Mouse (Mus musculus) brain, embryonic 18.5 days (tissue): ENCODE data around the gene Vmn1r117.
"Not testable (repeated sequence)": the region's sequence is repeated elsewhere in the genome, so short reads cannot be mapped to it uniquely, and the experiment has no call there.

Source experiments
- DNase-seq: peaks from one replicate; pipeline ENCODE4 v3.0.0-alpha.2; 2012; ENCODE audit warnings: low read depth, low spot score

Gene Vmn1r117

GRCm38 (mm10) chr7:20884021-20884420, at the start of gene Vmn1r117:
Gene Vmn1r117 (minus strand): TSS chr7:20884121.
- not testable (repeated sequence) for DNase-seq

DNA sequence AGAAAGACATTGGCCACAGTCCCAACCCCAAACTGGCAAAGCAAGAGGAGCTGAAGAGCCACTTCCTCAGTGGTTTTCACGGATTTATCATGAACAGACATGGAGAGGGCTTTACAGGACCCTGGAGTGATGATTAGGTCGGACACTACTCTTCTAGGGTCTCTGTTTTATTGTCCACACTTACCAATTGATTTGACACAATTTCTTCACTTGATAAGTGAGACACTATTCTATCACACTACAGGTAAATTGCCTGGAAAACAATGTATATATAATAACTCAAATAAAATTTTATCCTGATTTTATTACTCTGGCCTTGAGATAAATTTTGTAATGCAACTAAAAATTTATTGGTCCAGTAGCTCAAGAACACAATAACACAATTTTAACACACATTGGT, 28.3 kb upstream of the Vmn1r117 start, which contains the start of gene Vmn1r118:
Vmn1r118 (minus strand) TSS at position 101 of the 400 bp plus-strand sequence.
- not testable (repeated sequence) for DNase-seq

DNA sequence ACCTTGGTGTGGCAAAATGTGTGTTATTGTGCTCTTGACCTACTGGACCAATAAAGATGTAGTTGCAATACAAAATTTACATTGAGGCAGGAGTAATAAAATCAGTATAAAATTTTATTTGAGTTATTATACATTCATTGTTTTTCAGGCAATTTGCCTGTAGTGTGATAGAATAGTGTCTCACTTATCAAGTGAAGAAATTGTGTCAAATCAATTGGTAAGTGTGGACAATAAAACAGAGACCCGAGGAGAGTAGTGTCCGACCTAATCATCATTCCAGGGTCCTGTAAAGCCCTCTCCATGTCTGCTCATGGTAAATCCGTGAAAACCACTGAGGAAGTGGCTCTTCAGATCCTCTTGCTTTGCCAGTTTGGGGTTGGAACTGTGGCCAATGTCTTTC, 12.0 kb downstream of the Vmn1r117 start, which contains the start of gene Vmn1r116:
Vmn1r116 (plus strand) TSS at position 301 of the 400 bp plus-strand sequence.
- DNase-seq = not testable (repeated sequence)

DNA sequence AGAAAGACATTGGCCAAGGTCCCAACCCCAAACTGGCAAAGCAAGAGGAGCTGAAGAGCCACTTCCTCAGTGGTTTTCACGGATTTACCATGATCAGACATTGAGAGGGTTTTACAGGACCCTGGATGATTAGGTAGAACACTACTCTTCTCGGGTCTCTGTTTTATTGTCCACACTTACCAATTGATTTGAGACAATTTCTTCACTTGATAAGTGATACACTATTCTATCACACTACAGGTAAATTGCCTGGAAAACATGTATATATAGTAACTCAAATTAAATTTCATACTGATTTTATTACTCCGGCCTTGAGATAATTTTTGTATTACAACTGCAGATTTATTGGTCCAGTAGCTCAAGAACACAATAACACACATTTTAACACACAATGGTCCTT, 39.0 kb downstream of the Vmn1r117 start, which contains the start of gene Vmn1r115:
Vmn1r115 (minus strand) TSS at position 101 of the 400 bp plus-strand sequence.
- not testable (repeated sequence) for DNase-seq
